In genomic region chr4:135545080-135545511, GRCm38 (mm10) we compare ENCODE assay signal across 8 mouse cellular contexts. TPM values are rescaled to one million over a fixed set of nuclear protein-coding genes. Genes with fewer than 3 reads are reported as not detected.
DNase-seq lines count a peak whose midpoint lies in the region; ATAC-seq and TF ChIP-seq lines count a peak whose summit lies in the region.

No protein-coding gene starts in this region.

- no peak for ATAC-seq in heart, postnatal 0 days (ENCODE audit: insufficient read depth, low read depth)
- peak; percentile 11; the same call in 1 of the 2 replicates for ATAC-seq in limb, embryonic 14.5 days (ENCODE audit: low FRiP score, low read depth)

- TF ChIP-seq EP300 in heart, postnatal 0 days (IDR thresholded peaks at IDR 0.05; ENCODE audit: low read depth) = no peak

- peak overlapping the region; percentile 48 for H3K4me2 ChIP-seq in heart, postnatal 0 days (ENCODE audit: low read depth, low read length)
- peak overlapping the region; percentile 43 for H3K4me2 ChIP-seq in limb, embryonic 14.5 days (replicated peaks; ENCODE audit: low read depth, low read length, severe bottlenecking)
- peak overlapping the region; percentile 71 for H3K4me2 ChIP-seq in myocyte (ENCODE audit: low read depth)

- H3K27ac ChIP-seq in gastrocnemius, adult 2 months = peak overlapping the region; percentile 8; the same call in 1 of the 2 replicates
- no peak overlapping the region for H3K27ac ChIP-seq in heart, postnatal 0 days (ENCODE audit: low read depth)
- no peak overlapping the region for H3K27ac ChIP-seq in limb, embryonic 14.5 days (replicated peaks; ENCODE audit: low read depth, low read length)

- H3K27me3 ChIP-seq in heart, postnatal 0 days (ENCODE audit: control insufficient read depth, insufficient read depth, low read length) = no peaks in the 10 kb centered on the region
- H3K27me3 ChIP-seq in limb, embryonic 14.5 days (ENCODE audit: control insufficient read depth, insufficient read depth, low read length) = no peaks in the 10 kb centered on the region; the same call in 1 of the 2 replicates
- no peaks in the 10 kb centered on the region for H3K27me3 ChIP-seq in myocyte (ENCODE audit: control insufficient read depth, insufficient read depth, insufficient read length)

- TF ChIP-seq POLR2A in limb, embryonic 14.5 days (IDR thresholded peaks at IDR 0.05; ENCODE audit: borderline replicate concordance, extremely low read depth, insufficient read depth, insufficient read length) = no peak
- TF ChIP-seq POLR2A in myocyte (IDR thresholded peaks at IDR 0.05; ENCODE audit: insufficient read length, low read depth) = no peak

- H3ac ChIP-seq in myocyte (ENCODE audit: control insufficient read depth, insufficient read length) = no peak overlapping the region

- 0 out of 2 replicates have a peak, but pooled peaks cover 5% of the 10 kb centered on the region for H3K36me3 ChIP-seq in heart, postnatal 0 days (replicated peaks; ENCODE audit: control insufficient read depth, insufficient read depth, low read length)
- no peaks in the 10 kb centered on the region for H3K36me3 ChIP-seq in limb, embryonic 14.5 days (ENCODE audit: control insufficient read depth, insufficient read depth, low read length)
- H3K36me3 ChIP-seq in myocyte (ENCODE audit: control insufficient read depth, insufficient read depth) = no peaks in the 10 kb centered on the region

- no peak for TF ChIP-seq CTCF in gastrocnemius, adult 2 months (IDR thresholded peaks at IDR 0.05)
- no peak for TF ChIP-seq CTCF in heart, postnatal 0 days (IDR thresholded peaks at IDR 0.05; ENCODE audit: low read depth)

- H3K4me1 ChIP-seq in heart, postnatal 0 days (ENCODE audit: control insufficient read depth, insufficient read depth) = peaks cover 37% of the 10 kb centered on the region
- H3K4me1 ChIP-seq in limb, embryonic 14.5 days (ENCODE audit: control insufficient read depth, insufficient read depth, low read length) = peaks cover 61% of the 10 kb centered on the region

- intact Hi-C loops in gastrocnemius, adult 2 months (cut with DNase I) = no loop called here

- no peak overlapping the region for H3K9ac ChIP-seq in heart, postnatal 0 days (replicated peaks; ENCODE audit: low read depth, low read length)
- peak overlapping the region; percentile 40; the same call in 1 of the 2 replicates for H3K9ac ChIP-seq in limb, embryonic 14.5 days (ENCODE audit: low read depth, low read length, severe bottlenecking)

- H3K79me2 ChIP-seq in myocyte (ENCODE audit: control insufficient read depth, insufficient read depth) = no peaks in the 10 kb centered on the region

- 12% methylated on average over 8 of the region's 8 CpGs for WGBS in heart, postnatal 0 days
- 5% methylated on average over 7 of the region's 8 CpGs for WGBS in limb, embryonic 14.5 days

- peak overlapping the region; percentile 60 for H3K4me3 ChIP-seq in gastrocnemius, adult 2 months
- peak overlapping the region; percentile 14 for H3K4me3 ChIP-seq in heart, postnatal 0 days (ENCODE audit: low read depth, low read length)
- H3K4me3 ChIP-seq in limb, embryonic 14.5 days (replicated peaks; ENCODE audit: low read length) = peak overlapping the region; percentile 19
- H3K4me3 ChIP-seq in myocyte = peak overlapping the region; percentile 6

- no peaks in the 10 kb centered on the region for H3K9me3 ChIP-seq in heart, postnatal 0 days (replicated peaks; ENCODE audit: control insufficient read depth, low read length)
- no peaks in the 10 kb centered on the region for H3K9me3 ChIP-seq in limb, embryonic 14.5 days (ENCODE audit: control insufficient read depth, low read length)

- peak; percentile 46 for DNase-seq in gastrocnemius, adult 2 months
- no peak for DNase-seq in gastrocnemius, adult 18-20 months (ENCODE audit: low spot score)
- peak; percentile 9 for DNase-seq in NIH3T3 (ENCODE audit: low read depth)
- DNase-seq in heart, postnatal 0 days (ENCODE audit: low spot score) = no peak
- no peak for DNase-seq in limb, embryonic 14.5 days (ENCODE audit: low spot score)
- no peak for DNase-seq in left cerebral cortex, adult 9 months (ENCODE audit: low spot score in 2 of 2)
- DNase-seq in urinary bladder, adult 18-20 months (ENCODE audit: low spot score in 2 of 2) = no peak

TF ChIP-seq in myocyte, 11 proteins besides CTCF, POLR2A, EP300 and RAD21:
- no peak for TF ChIP-seq MYOG (IDR thresholded peaks at IDR 0.05; ENCODE audit: control insufficient read depth in 1 of 3, insufficient read depth in 1 of 3, insufficient read length in 2 of 3, low read depth in 2 of 3)
- TF ChIP-seq POLR2AphosphoS2 (IDR thresholded peaks at IDR 0.05; ENCODE audit: insufficient read length, low read depth) = no peak
- no peak for TF ChIP-seq REST (IDR thresholded peaks at IDR 0.05; ENCODE audit: insufficient read depth, insufficient read length)
- TF ChIP-seq USF1 (IDR thresholded peaks at IDR 0.05; ENCODE audit: low read depth) = no peak
- no peak for TF ChIP-seq MAX (IDR thresholded peaks at IDR 0.05; ENCODE audit: low read depth)
- no peak for TF ChIP-seq E2F4 (IDR thresholded peaks at IDR 0.05; ENCODE audit: insufficient read depth)
- no peak for TF ChIP-seq MYOD1 (IDR thresholded peaks at IDR 0.05; ENCODE audit: control insufficient read depth in 1 of 3, insufficient read length in 2 of 3, low read depth in 2 of 3)
- no peak for TF ChIP-seq CEBPB (IDR thresholded peaks at IDR 0.05; ENCODE audit: insufficient read depth, poor library complexity, severe bottlenecking)
- no peak for TF ChIP-seq TCF12 (IDR thresholded peaks at IDR 0.05; ENCODE audit: insufficient read depth, poor library complexity, severe bottlenecking)
- no peak for TF ChIP-seq TCF3 (IDR thresholded peaks at IDR 0.05; ENCODE audit: insufficient read length, low read depth)
- TF ChIP-seq SRF (IDR thresholded peaks at IDR 0.05; ENCODE audit: control insufficient read depth, insufficient read length, low read depth) = no peak

RNA-seq across cellular contexts. Expression of gene Grhl3, which starts 28.3 kb away (rescaled TPM):
- not detected for total RNA-seq in gastrocnemius, adult 2 months (2021)
- total RNA-seq in gastrocnemius, adult 18-20 months (2021) = under 1 TPM in 1 of 2 experiments, not detected in 1; 0.09 TPM
- 1.8 and 1.9 TPM in 2 replicates for total RNA-seq in heart, postnatal 0 days (2014; rRNA removed; ENCODE audit: low replicate concordance)
- polyA plus RNA-seq in heart, postnatal 0 days (2015; fragmentation: Nextera tagmentation; extraction: Ambion mirVana) = 1.4 and 1.9 TPM in 2 replicates
- 17.2 and 20.6 TPM in 2 replicates for polyA plus RNA-seq in limb, embryonic 14.5 days (2012; rRNA removed)
- 44.4 and 46.2 TPM in 2 replicates for polyA plus RNA-seq in limb, embryonic 14.5 days (2014; fragmentation: Nextera tagmentation; extraction: Ambion mirVana)
- 0.95 TPM for polyA plus RNA-seq in myocyte (2012; fragmentation: generic; extraction: Trizol)

RNA-seq across cellular contexts. Expression of gene Nipal3, which starts 50.3 kb away (rescaled TPM):
- 10 to 100 TPM; 17.3 to 18.4 TPM for total RNA-seq in gastrocnemius, adult 2 months (2021)
- total RNA-seq in gastrocnemius, adult 18-20 months (2021) = 10 to 100 TPM; 14.2 to 17.2 TPM
- 21.6 and 28.7 TPM in 2 replicates for total RNA-seq in heart, postnatal 0 days (2014; rRNA removed; ENCODE audit: low replicate concordance)
- polyA plus RNA-seq in heart, postnatal 0 days (2015; fragmentation: Nextera tagmentation; extraction: Ambion mirVana) = 4.7 and 5.1 TPM in 2 replicates
- 4.7 and 6.3 TPM in 2 replicates for polyA plus RNA-seq in limb, embryonic 14.5 days (2012; rRNA removed)
- 1.4 and 2.6 TPM in 2 replicates for polyA plus RNA-seq in limb, embryonic 14.5 days (2014; fragmentation: Nextera tagmentation; extraction: Ambion mirVana)
- 5.1 TPM for polyA plus RNA-seq in myocyte (2012; fragmentation: generic; extraction: Trizol)

RNA-seq across cellular contexts. Expression of gene Stpg1, which starts 50.5 kb away (rescaled TPM):
- not detected for total RNA-seq in gastrocnemius, adult 2 months (2021)
- total RNA-seq in gastrocnemius, adult 18-20 months (2021) = under 1 TPM in 1 of 2 experiments, not detected in 1; 0.24 TPM
- not detected in 2 replicates for total RNA-seq in heart, postnatal 0 days (2014; rRNA removed; ENCODE audit: low replicate concordance)
- polyA plus RNA-seq in heart, postnatal 0 days (2015; fragmentation: Nextera tagmentation; extraction: Ambion mirVana) = 0.18 and 0.37 TPM in 2 replicates
- polyA plus RNA-seq in limb, embryonic 14.5 days (2012; rRNA removed) = 0.18 and 0.20 TPM in 2 replicates
- polyA plus RNA-seq in limb, embryonic 14.5 days (2014; fragmentation: Nextera tagmentation; extraction: Ambion mirVana) = 0.15 TPM in 1 of 2 replicates, not detected in the other
- polyA plus RNA-seq in myocyte (2012; fragmentation: generic; extraction: Trizol) = not detected

Comparison
In these comparisons a context has a peak if more than half of its experiments do, and no peak if none do; other contexts are left out.
1. DNase-seq: peak in gastrocnemius, adult 2 months (single experiment) and NIH3T3 (single experiment); none in gastrocnemius, adult 18-20 months (single experiment), heart, postnatal 0 days (single experiment), limb, embryonic 14.5 days (single experiment), left cerebral cortex, adult 9 months (0 of 2) and urinary bladder, adult 18-20 months (0 of 2).
2. H3K4me3 ChIP-seq: peak in every context shown above with its lines; median percentile 60 in gastrocnemius, adult 2 months; 19 in limb, embryonic 14.5 days; 14 in heart, postnatal 0 days; 6 in myocyte.
3. Peak in every context shown above with its lines, with median percentiles within 50 percentile points of each other: H3K4me2 ChIP-seq.